Mouse (Mus musculus) lung, postnatal 36 days (tissue): ENCODE measurements at regions not wholly inside any gene's neighbourhood (a gene's known extent, or its start where the extent isn't known, plus 50 kb on each side); places are given as distances from the start of the nearest gene placed in this dataset.

Source experiments
- DNase-seq: peaks from one replicate; pipeline ENCODE4 v3.0.0; 2022; ENCODE audit warnings: mixed read lengths

DNA sequence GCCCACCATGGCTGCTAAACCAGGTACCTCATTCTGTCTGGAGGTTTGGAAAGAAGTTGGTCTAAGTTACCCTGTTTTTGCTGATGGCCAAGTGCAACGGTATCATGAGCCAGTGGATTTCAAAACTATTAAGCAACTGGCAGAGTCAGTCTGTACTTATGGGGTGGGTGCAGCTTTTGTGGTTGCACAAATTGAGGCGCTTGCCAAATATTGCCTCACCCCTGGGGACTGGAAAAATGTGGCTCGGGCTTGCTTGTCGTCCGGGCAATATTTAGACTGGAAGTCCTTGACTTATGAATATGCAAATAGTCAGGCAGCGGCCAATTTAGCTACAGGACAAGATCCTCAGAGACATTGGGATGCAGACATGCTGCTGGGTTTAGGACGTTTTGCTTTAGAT lies 110.2 kb downstream of the Olfr164 start:
- DNase-seq = no peak

DNA sequence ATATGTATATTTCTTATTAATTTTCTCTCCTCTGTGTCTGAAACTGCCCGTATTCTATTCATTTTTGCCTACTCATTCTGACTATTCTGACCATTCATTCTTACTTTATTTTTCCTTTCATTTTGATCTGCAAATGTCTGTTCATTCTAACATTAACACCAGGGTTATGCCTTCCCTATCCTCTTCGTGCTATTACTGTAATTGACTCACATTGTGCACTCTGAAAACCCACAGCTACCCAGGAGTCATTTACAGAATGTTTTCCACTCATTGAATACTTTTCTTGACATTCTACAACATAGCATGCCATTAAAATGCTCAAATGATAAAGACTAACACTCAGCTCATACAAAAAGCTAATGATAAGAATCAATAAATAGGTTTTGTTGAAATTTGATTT lies 112.9 kb downstream of the Olfr164 start:
- no peak for DNase-seq

DNA sequence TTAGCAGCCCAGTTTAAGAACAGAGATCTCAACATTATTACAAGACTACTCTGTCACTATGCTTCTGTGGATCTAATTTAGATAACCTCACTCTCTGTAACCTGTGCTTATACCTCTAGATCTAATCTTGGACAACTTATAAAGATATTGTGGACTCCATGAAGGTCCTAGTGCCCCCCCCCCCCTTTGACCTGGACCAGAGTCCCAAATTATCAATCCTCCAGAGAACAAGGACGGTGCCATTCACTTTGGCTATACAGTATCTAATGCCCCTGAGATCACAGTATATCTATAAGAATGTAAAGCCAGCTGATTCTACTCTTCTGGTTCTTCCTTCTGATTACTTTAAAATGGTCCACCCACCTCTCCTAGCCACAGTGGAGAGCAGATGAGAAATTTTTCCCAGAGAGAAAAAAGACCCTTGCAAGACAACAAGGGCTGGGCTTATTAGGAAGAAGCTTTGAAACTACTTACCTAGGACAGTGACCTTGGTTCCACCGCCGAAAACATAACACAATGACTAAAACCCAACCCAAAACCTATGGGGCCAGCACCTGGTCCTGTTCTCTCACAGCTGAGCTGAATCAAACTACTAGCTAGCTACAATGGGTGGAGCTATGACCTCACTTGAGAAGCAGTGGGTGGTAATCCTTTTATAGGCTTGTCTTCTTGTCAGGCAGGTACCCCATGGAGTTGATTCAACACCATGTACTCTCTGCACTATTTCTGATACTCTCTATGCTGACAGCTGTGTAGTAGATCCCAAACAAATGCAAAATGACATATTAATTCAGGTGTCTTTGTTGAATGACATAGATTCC lies 113.9 kb downstream of the Olfr164 start:
- DNase-seq = peak; percentile 20

DNA sequence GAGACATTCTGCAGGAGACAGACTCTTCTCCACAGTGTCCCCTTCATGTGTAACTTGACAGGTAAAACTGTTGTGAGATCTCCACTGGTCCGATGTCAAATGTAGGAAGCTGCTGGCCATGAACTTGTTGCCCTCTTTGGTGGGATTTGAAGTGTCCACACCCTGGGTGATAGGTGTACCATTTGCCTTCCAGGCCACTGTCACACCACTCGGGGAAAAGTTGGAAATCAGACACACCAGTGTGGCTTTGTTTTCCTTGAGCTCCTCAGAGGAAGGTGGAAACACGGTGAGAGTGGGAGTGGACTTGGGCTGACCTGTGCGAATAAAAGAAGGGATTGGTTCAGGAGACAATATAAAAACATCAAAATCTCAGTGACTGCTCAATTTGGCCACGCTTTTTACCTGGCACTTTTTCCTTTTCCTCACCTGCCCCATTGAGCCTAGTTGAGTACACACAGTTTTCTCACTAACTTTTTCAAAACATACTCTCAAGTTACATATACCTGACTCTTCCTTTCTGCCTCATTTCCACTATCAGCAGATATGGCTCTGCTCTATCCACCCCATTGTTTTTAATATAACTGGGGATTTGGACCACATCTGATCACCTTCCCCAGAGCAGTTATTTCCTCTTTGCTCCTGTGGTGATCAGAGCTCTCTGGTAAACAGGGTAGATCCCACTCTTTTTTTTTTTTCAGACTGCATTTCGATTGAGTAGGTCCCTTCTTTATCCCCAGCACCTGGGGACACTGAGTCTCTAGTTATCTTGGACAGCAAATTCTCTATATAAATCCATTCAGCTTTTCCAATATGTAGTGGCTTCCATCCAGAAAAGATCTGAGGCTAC lies 115.1 kb downstream of the Olfr164 start:
- peak; percentile 3 for DNase-seq

DNA sequence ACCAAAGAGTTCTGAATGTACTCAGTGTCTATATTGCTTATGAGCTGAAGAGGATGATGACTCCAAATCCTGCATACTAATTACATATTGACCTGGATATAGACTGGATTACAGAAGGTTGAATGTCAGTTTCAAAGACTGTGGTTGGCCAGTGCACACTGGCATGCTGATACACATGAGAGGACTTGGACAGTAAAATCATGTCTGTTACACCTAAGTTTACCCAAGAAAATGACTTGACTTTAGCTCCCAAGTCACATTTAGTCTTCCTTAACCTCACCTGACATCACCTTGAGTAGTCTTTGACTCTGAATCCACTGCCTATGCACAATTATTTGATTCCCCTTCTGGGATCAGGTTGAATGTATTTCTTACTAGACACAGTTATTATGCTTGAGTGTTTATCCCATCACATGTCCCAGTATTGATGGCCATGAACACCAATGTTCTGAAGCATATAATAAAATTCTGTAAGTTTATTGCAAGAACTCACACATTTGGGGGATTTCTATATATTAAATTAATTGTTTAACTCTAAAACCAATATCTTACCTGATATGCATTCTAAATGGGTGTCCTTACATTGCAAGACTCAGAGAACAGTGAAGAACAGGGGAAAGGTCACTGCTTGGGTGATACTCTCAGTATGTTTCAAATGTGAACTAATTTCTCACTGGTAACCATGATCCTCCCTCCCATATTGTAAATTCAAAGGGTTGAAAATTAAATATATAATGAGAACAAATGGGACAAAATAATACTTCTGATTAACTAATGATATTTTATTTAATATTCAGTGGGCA lies 116.0 kb downstream of the Olfr164 start:
- no peak for DNase-seq

DNA sequence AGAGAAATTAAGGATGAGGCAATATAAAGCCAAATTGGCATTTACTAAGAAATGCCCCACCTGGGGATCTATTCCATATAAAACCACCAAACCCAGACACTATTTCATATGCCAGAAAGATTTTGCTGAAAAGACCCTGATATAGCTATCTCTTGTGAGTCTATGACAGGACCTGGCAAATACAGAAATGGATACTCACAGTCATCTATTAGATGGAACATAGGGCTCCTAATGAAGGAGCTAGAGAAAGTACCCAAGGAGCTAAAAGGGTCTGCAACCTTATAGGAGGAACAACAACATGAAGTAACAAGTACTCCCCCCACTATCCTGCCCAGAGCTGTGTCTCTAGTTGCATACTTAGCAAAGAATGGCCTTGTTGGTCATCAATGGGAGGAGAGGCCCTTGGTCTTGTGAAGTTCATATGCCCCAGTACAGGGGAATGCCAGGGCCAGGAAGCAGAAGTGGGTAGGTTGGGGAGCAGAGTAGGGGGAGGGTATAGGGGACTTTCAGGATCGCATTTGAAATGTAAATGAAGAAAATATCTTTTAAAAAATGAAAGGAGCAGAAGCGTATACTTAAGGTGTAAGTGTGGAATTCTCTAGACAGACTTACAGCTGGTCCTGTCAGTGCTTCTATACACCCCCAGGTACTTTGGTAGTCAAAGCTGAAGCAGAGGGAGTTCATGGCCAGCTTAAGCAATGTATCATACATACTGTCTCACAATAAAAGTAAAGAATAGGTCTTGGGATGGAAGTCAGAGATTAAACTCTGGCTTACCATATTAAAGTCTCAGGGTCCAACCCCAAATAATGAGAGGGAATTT lies 128.2 kb downstream of the Olfr164 start:
- DNase-seq = no peak

DNA sequence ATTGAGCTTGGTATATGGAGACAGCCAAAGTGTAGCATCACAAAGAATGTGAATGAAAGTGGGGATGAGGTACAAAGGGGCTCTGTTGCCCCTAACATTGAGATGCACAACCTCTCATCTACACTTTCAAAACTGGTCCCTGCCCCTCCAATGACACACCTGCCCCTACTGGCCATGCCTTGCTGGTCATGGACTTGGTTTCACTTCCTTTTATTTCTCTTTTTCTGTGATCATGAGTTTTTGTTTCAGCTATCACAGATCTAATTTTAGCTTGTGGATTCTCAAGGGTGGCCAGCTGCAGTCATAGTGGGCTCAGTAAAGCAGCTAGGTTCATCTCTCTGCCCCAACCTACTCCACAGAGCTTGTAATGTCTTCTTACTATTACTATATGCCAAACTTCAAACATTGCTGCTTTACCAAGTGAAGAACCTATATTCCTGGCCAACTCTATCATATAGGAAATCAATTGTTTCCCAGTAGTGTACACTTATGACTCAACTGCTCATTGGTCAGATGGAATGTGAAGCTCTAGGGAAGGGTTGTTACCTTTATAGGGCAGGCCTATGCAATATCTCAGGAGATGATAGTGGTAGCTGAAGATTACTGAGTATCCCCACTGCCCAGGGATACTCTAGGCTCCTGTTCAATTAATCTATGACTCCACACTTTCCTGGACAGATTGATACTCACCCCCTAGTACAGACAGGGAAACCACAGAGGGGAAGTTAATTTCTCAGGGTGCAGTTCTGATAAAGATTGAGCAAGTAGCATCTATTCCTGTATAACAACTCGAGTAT lies 134.5 kb downstream of the Olfr164 start:
- peak; percentile 21 for DNase-seq

DNA sequence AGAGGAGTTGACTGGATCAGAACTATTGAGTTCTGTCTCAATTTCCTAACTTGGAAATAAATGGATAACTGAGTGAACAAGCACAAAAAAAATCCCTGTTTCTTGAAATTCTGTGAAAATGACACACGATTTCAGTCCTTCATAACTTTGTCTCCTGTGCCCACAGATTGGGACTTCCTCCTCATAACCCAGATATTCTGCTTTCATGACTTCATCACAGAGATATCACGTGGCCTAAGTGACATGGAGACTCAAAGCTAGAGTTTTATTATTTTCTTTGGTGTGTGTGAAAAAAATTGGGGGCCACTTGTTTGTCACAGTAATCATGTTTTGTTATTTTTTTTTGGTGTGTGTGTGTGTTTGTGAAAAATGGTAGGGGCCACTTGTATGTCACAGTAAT lies 160.8 kb downstream of the Olfr164 start:
- no peak for DNase-seq

DNA sequence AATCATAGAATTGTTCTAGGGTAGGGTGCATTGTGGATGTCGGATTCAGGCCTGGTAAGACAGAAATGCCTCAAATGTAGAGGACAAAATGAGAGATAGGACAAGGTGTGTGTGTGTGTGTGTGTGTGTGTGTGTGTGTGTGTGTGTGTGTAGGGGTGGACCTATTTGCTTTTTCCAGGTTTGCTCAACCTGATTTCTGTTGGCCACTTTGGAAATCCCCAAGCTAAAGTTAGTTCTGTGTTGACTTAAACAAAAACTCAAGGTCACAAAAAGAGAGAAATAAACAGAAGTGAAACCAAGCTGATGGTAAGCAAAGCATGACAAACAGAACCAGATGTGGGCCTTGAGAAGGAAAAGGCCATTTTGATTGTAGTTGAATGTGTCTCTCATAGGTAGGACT lies 161.4 kb downstream of the Olfr164 start:
- DNase-seq = peak; percentile 14

DNA sequence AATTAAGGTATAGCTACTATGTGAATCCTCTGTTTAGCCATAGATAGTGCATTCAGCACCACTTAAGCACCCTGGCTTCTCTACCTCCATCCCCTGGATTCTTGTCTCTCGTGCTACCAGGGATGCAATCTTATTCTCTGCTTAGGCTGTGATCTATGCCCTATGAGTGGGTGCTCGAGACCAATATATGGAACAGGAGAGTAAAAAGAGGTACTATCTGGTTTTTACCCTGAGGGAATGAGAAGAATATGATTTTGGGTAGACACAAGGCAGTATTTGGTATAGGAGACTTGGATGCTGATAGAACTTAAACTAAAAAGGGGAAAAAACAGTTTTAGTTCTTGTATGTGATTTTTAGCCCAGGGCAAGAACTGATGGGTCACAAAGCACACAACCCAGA lies 162.8 kb downstream of the Olfr164 start:
- no peak for DNase-seq

DNA sequence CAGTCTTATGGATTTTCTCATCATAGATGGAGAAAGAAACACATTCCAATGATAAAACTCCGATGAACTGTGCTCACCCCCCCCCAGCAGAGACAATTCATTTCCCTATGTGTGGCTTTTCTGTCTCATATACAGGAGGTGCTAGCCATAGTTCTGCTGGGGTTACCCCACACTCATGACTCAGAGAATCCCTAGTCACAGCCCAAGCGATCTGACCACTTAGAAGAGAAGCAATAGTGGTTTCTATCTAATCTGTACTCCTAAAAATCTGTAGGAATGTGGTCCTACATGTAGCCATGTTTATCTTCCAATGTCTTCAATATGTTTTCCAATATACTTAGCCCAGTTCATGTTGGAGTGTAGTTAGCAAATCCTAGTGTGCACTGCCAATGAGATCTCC lies 163.3 kb downstream of the Olfr164 start:
- DNase-seq = no peak

DNA sequence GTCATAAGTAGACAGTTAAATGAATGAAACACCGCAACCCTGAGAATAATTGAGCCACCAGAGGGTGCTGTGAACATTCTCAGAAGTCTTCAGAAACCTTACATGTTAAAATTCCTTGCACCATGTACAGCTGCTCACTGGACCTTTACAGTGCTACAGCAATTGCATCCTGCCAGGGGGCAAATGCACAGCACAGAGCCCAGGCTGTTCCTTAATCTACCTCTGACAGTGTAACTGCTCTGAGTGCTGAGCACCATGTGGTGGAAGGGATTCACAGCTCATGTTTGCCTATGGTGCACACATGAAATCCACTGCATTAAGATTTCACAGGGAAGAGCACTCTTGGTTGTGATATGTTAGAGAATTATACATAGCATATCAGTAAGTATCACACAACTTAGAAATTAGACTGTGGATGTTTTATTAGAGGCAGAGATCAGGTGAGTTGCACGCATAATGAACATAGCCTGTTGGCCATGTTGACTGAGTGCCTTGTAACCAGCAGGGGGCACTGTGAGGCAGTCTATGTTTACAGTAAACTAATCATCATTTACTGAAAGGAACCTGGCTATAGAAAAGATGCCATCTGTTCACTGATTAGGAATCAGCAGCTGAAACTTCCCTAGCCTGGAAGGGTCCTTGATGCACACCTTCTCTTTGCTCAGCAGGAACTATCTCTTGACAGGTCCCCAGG lies 167.4 kb downstream of the Olfr164 start:
- peak; percentile 59 for DNase-seq
